Mouse (Mus musculus): ENCODE results near the gene Frmd4b. TPM values are rescaled to one million over a fixed set of nuclear protein-coding genes. Genes with fewer than 3 reads are reported as not detected.
A peak's percentile ranks its signal among the peaks of the same experiment; 100 is the strongest.

Frmd4b gene
- total RNA-seq, 2 experiments from 2014 or later = 20.3 to 20.7 TPM

DNA sequence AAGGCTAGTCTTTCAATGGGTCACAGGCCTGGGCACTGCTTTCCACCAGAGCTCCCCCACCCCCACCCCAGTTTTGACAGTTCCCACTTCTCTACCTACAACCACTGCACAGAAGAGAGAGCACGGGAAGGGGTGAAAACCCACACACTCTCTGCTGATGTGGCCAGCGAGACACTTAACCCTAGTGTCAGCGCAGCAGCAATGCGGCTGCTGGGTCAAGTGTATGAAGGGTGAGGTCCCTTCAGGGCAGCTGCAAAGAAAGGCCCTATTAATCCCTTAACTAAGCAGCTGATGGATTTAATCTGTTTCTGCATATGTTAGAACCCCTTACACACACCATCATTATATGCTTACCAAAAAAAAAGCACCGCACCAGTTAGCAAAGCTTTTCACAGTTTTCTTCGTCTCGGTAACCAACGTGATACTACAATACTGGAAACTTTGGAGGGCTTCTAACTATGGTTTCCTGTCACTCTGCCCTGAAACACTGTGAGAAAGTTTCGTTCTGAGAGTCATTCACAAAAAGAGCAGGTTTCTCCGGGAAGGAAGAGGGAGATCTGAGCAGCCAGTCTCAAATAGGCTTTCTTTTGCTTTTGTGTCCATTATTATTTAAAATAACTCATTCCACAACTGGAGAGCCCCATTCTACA lies 264.7 kb downstream of the Frmd4b start:
- intact Hi-C loops (cut with DNase I) = no loop called here
- no peak for DNase-seq (ENCODE audit: extremely low spot score in 1 of 2, low spot score in 2 of 2)

DNA sequence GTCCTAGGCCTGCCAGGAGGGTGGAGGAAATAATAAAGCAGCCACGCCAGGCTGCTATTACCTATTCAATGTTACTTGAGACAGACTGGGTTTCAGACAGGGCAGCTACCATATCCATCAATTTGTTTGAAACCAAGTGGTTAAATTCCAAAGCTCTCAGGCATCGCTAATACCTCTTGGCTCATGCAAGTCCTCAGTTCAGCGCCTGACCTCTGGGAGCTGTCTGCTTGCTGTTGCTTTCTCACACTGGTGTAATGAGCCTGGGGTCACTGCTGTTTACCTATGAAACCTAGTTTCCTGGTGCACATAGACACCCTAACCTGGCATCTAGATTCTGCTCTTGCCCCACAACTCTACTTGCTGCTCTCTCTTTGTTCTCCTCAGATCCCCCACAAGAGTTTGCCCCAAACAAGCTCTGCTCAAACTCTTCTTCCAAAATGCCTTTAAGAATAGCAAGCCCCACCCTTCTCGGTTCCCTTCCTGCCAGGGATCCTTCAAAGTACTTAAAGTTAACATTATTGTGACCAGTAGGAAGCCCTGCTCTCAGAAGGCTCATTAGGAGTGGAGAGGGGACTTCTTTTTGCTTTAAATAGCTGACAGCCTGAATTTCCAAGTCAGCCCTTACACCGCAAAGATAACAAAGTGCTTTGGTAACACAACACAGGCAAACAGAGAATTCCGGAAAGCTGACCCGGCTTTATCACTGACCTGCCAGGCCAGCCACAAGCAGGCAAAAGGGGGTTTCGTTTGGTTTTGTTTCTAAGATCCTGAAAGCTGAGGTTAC lies 267.8 kb downstream of the Frmd4b start:
- intact Hi-C loops (cut with DNase I) = no loop called here
- no peak for DNase-seq (ENCODE audit: extremely low spot score in 1 of 2, low spot score in 2 of 2)

DNA sequence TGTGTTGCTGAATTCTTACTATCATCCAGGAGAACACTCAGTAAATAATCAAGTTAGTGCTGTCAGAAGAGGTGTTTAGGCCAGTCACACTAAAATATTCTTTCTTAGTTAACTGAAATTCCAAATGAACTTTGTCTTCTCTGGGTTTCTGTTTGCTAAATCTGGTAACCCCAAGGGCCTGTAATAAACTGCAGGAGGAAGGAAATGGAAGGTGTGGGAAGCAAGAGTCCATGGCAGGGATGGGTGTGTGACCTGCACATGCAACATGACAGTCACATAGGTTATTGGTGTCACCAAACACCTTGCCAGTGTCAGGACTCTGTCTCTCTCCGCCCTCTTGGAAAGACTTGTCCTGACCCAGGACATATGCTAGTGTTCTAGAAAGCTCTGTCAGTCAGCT lies 270.4 kb downstream of the Frmd4b start:
- DNase-seq (ENCODE audit: extremely low spot score in 1 of 2, low spot score in 2 of 2) = no peak
- intact Hi-C loops (cut with DNase I) = no loop called here

DNA sequence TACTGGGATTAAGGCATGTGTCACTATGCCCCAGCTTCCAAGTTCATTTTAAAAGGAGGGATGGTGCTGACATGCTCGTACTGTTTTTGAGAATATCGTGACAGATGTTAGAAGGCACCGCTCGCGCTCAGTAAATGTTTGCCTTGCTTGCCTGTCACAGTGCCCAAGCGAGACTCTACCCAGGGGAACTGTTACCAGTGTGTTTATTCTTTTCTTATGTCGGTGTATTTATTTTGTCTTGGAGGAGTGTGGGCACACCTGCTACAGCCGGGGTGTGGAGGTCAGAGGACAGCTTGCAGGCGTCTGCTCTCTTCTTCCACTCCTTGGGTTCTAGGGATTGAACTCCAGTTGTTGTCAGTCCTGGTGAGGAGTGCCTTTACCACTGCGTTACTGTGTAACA lies 270.8 kb downstream of the Frmd4b start:
- intact Hi-C loops (cut with DNase I) = no loop called here
- no peak for DNase-seq (ENCODE audit: extremely low spot score in 1 of 2, low spot score in 2 of 2)

DNA sequence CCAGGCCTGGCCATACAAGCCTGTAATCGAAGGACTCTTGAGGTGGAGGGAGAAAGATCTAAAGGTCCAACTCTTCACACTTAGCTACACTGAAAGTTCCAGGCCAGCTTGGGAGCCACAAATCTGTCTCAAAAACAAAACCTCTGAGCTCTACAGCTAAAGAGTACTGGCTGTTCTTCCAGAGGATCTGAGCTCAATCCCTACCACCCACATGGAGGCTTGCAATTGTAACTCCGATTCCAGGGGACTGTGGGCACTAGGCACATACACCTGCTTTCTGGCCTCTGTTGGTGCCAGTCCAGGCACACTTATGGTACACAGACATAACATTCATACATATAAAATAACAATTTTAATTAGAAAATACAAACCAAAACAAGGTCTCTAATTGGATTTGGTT lies 271.4 kb downstream of the Frmd4b start:
- intact Hi-C loops (cut with DNase I) = no loop called here
- DNase-seq (ENCODE audit: extremely low spot score in 1 of 2, low spot score in 2 of 2) = no peak

DNA sequence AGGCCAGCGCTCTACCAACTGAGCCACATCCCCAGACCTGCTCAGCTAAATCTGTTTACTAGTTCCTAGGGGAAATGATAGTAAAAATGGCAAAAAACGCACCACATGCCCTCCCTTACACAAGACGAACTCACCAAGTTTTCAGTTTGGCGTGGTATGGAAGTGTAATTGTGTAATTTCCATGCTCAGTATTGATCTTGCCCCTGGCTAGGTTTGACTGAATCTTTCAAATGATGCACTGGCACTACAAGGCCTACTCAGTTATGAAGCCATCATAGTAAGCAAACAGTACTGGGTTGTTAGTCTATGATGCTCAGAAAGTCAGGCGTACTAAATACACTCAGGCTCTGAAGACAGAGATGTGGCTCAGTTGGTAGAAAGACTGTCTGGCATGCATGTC lies 275.2 kb downstream of the Frmd4b start:
- no peak for DNase-seq (ENCODE audit: extremely low spot score in 1 of 2, low spot score in 2 of 2)
- intact Hi-C loops (cut with DNase I) = no loop called here

DNA sequence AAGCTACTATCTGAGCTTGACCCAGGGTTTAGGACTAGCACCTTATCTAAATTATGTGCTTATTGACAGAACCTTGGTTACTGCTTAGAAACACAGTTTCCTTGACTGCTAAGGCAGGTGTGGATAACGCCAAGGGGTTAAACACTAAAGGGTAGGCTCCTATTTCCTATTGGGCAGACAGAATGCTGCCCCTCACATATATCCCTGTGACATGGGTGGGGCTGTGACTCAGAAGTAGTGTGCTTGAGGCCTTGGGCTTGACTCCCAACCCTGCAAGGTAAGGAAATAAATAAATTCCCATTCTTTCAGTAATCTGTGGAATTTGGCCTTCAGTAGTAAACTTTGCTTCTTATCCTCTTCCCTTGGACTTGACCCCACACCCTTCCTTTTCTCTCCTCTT lies 275.7 kb downstream of the Frmd4b start:
- no peak for DNase-seq (ENCODE audit: extremely low spot score in 1 of 2, low spot score in 2 of 2)
- intact Hi-C loops (cut with DNase I) = no loop called here

DNA sequence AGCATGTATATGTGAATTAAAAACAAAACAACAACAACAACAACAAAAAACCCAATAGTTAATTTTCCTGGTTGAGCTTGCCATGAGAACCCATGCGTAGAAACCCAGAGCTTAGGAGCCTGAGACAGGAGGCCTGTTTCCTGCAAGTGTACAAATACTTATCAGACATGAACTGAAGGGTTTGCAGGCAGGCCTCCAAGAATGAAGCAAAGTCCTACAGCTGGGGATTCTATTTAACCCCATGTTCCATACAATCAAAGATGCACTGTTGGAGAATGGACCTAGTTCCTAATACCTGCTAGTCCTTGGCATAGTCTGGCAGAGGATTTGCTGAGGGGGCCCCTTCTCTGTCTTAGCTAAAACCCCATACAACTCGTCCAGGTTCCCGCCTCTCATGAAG lies 276.2 kb downstream of the Frmd4b start:
- intact Hi-C loops (cut with DNase I) = no loop called here
- no peak for DNase-seq (ENCODE audit: extremely low spot score in 1 of 2, low spot score in 2 of 2)

DNA sequence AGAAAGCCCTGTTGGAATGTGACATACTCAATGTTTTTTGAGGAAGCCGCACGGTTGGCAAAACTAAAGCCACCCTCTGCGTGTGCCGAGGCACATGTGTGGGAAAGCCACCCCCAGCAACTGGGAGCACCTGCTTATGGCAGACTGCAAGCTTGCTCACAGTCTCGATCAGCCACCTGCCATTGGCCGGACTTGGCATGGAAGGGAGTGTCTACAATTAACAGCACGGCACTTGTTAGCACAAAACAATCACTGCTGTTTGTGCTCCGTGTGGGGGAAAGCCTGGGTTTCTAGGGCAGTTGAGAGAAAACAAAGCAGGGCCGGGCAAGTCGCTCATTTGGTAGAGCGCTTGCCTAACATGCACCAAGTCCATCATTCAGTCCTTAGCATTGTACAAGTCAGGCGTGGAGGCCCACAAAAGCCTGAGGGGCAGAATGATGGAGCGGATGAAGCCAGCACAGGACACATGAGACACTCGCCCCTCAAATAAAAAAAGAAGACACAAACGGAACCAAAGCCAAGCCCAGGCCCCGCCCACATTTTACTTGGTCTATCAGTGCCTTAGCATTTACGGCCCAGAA lies 277.0 kb downstream of the Frmd4b start:
- DNase-seq (ENCODE audit: extremely low spot score in 1 of 2, low spot score in 2 of 2) = peak in 1 of 2 experiments; percentile 40
- intact Hi-C loops (cut with DNase I) = no loop called here

DNA sequence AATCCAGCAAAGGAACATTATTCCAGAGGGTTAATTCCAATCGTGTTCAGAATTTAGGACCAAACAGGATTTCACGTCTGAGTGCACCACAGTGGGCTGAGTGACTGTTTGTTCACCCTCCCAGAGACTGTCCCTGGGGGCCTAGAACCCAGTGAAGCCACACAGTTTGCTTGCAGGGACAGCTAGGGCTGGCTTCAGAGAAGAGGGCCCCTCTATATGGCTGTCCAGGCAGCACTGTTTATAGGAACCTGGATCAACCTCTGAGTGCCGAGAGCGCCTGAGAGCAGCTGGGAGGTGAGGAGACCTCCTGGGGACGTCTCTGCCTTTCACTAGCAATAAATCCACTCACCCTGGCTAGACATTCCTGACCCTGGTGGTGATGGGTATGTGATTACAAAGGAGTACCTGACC lies 278.1 kb downstream of the Frmd4b start:
- DNase-seq (ENCODE audit: extremely low spot score in 1 of 2, low spot score in 2 of 2) = no peak
- intact Hi-C loops (cut with DNase I) = no loop called here

DNA sequence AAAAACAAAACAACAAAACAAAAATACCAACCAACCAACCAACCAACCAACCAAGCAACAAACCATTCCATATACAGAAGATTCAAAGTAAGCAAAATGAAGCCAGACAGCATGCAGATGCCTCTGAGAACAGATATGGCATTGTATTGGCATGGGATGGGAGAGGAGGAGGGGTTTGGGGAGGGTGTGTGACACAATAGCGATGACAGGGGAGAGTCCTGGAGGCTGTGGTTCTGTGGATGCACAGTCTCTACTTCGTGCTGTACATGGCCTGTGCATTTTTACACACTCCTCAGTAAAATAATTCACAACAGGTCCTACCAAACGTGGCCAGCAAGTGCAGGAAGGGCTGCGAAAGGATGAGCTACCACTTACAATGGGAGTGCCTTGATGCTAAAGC lies 278.5 kb downstream of the Frmd4b start:
- DNase-seq (ENCODE audit: extremely low spot score in 1 of 2, low spot score in 2 of 2) = no peak
- intact Hi-C loops (cut with DNase I) = no loop called here

DNA sequence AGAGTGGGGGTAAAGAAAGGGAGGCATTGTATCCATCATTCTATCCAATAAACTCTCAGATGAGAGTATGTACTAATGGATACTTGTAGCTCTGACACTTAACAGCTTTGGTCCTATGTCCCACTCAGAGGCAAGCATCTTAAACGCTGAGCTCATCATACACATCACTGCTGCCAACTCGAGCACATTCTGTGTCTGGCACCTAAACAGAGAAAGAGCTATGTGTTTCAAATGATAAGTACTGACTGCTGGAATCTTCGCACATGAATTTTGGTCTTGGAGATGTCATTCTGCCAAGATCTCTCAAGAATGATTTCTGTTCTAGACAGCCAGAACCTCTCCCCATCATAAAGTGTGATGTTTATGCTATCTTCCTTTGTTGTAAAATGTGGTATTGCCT lies 284.0 kb downstream of the Frmd4b start:
- no peak for DNase-seq (ENCODE audit: extremely low spot score in 1 of 2, low spot score in 2 of 2)
- intact Hi-C loops (cut with DNase I) = no loop called here

DNA sequence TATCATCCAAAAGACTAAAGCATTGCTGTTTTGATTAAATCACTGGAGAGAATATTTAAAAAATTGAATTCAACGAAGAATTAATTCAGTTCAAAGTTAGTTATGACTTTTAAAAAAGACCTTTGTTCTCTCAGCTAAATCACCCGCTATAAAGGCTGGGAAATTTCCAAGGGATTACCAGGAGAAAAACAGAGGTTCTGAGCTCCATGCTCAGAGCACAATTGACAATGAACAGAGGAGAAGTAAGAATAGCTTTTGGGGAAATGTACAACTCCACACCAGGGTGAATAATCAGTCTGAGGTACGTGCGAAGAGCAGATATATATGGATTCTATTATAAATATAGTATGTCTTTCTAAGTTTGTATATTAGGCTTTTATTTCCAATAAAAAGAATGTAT lies 293.4 kb downstream of the Frmd4b start:
- intact Hi-C loops (cut with DNase I) = no loop called here
- no peak for DNase-seq (ENCODE audit: extremely low spot score in 1 of 2, low spot score in 2 of 2)

DNA sequence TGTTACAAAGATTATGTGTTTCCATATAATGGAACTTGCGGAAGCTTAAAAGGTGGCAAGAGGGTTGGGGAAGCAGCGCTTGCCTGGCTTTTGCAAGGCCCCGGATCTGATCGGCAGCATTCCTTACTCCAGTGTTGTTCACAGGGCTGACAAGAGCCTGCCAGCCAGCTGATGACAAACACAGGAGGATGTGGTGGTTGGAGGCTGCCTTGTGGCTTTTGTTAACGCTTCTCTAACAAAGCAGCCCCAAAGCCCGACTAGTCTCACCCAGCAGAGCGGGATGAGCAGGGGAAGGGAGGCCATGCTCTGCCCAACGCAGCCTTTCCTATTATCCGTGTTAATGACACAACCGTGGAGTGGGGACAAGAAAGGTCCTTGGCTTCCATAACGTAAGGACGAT lies 295.2 kb downstream of the Frmd4b start:
- intact Hi-C loops (cut with DNase I) = no loop called here
- DNase-seq (ENCODE audit: extremely low spot score in 1 of 2, low spot score in 2 of 2) = no peak

DNA sequence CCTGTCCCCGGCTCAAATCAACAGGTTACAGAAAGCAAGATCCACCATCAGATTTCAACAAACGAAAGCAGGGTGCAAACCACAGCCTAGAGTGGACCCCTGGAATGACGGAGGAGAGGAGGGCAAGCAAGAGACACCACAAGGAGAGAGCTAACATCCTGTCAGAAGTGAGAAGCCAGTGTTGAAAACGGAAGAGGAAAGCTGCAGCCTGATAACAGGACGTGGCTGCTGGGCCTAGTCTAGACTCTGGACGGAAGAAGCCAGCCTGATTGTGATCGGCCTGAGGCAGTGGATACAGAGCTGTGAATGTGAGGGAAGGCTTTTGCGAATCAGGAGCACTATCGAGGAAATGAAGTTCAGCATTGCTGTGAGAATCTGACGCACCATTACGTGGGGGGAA lies 296.2 kb downstream of the Frmd4b start:
- no peak for DNase-seq (ENCODE audit: extremely low spot score in 1 of 2, low spot score in 2 of 2)
- intact Hi-C loops (cut with DNase I) = no loop called here

DNA sequence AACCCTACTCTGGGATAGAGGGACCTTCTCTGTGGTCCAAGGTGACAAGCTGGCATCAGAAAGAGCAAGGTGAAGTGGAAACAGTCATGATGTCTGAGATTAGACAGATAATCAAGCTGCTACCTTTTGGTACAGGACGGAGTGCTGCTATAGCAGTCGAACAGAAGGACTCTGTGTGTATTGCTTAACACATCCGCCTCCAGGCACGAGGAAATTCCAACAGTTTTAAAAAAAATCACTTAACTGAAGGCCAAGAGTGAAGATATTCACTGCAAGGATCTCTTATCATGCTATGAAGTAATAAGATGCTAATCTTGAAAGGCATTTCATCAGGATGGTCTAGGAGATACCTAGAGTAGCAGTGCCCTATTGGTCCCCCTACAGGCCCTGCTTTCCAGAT lies 298.3 kb downstream of the Frmd4b start:
- intact Hi-C loops (cut with DNase I) = no loop called here
- no peak for DNase-seq (ENCODE audit: extremely low spot score in 1 of 2, low spot score in 2 of 2)

DNA sequence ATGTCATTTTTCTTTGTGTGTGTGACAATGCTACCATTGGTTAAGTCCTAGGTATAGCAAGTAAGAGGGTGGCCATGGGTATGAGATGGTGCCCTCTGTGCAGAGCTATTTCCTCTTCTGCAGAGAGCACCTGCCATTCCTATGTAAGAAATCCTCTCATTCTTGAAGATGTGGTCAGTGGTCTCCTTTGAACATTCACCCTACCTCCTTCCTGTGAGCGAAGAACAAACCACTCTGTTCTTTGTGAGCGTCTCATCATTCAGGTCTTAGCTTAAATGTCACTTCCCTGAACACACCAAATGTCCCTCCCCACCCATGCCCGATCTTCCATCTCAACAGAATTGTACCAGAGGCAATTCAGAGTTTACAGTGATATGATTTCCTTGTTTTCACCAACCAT lies 299.4 kb downstream of the Frmd4b start:
- DNase-seq (ENCODE audit: extremely low spot score in 1 of 2, low spot score in 2 of 2) = no peak
- intact Hi-C loops (cut with DNase I) = no loop called here

DNA sequence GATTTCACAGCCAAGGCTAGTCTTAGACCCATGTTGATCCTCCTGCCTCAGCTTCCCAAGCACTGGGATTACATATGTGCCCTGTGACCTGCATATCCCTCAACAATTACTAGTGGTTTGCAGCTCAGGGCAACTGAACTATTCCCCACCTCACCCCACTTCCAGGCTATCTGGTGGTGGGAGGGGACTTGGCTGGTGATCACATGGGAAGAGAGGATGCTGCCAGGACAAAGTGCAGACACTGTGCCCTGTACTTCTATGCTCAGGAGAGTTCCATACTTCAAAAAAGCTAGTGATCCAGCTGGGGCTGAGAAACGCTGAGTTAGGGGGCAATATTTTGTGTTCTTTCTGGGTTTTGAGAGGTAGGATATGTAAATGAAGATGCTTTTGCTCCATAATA lies 300.6 kb downstream of the Frmd4b start:
- intact Hi-C loops (cut with DNase I) = no loop called here
- DNase-seq (ENCODE audit: extremely low spot score in 1 of 2, low spot score in 2 of 2) = no peak

DNA sequence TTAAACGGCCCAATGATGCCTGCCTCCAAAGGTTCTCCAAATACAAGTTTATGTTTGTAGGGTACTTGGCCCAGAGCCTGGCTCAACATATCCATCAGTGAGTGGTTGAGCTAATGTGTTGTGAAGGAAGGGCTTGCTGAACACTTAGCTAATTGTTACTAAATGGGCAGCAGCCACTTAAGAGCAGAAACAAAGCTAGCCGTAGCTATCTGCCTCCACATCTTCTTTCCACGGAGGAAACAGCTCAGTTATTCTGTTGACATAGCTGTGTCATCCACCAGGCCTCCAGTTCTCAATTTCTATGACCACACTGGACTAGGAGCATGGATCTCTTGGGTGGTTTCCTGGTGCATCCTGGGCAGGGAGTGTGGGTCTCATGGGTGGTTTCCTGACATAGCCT lies 302.0 kb downstream of the Frmd4b start:
- intact Hi-C loops (cut with DNase I) = no loop called here
- DNase-seq (ENCODE audit: extremely low spot score in 1 of 2, low spot score in 2 of 2) = no peak

DNA sequence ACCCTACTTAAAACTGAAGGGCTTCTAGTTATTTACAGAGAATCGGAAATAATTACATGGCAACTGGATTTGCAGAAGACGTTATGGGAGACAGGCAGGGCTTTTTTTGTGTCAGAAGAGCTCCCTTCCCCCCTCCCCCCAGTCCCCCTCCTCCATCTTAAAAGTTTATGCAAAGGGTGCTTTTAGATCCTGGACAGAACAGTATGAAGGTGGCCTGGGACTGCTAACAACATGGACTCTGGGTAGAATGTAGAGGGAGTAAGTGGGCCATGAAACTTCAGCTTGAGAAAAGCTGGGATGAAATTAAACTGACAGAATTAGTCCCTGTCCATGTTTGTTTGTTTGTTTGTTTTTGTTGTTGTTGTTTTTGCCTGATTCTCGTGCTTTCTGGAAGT lies 304.8 kb downstream of the Frmd4b start:
- intact Hi-C loops (cut with DNase I) = no loop called here
- DNase-seq (ENCODE audit: extremely low spot score in 1 of 2, low spot score in 2 of 2) = no peak
